Mouse (Mus musculus): ENCODE results near the gene Slc6a1. TPM values are rescaled to one million over a fixed set of nuclear protein-coding genes. Genes with fewer than 3 reads are reported as not detected.

Slc6a1 gene
- total and polyA plus RNA-seq, 2 experiments = 0.07 TPM; not detected in 1

DNA sequence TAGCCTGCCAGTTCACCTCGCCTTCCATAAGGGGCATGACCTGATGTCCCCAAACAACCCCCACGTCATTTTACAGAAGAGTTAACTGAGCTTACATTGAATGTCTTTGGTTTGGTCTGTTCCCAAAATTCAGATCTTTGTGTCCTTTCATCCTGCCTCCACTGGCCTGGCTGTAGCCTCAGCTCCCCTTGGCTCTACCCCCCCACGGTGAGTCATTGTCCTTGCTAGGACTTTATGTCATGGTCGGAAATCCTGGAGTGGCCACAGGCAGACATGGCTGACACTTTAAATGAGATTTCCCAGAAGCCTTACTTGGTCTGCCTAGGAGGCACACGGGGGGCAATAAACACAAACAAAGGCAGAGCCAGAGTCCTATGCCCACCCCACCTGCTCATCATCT lies 83.8 kb downstream of the Slc6a1 start:
- no peaks in the 10 kb centered on the region for H3K4me1 ChIP-seq (ENCODE audit: control insufficient read depth, insufficient read depth, low read length)
- 75% methylated on average over 5 of the region's 5 CpGs for WGBS
- no peak overlapping the region for H3K9ac ChIP-seq (ENCODE audit: low read depth, low read length)
- no peak overlapping the region for H3K27ac ChIP-seq (replicated peaks; ENCODE audit: insufficient read depth, low read depth, low read length)
- no peak overlapping the region for H3K4me3 ChIP-seq (ENCODE audit: insufficient read depth, low read depth, low read length)
- no peaks in the 10 kb centered on the region for H3K79me2 ChIP-seq (ENCODE audit: control insufficient read depth, insufficient read depth, low read length)
- H3K27me3 ChIP-seq (ENCODE audit: control insufficient read depth, insufficient read depth, low read length) = no peaks in the 10 kb centered on the region
- no peak for DNase-seq (ENCODE audit: extremely low read depth, low read depth, low spot score)
- no peaks in the 10 kb centered on the region for H3K36me3 ChIP-seq (ENCODE audit: control insufficient read depth, insufficient read depth, low read length)
- TF ChIP-seq CTCF (IDR thresholded peaks at IDR 0.05; ENCODE audit: low read depth, low read length) = no peak
- no peak for TF ChIP-seq POLR2A (IDR thresholded peaks at IDR 0.05; ENCODE audit: extremely low read depth, insufficient read depth, low read length)

Other genes starting within 250 kb of the Slc6a1 start
- gene Atp2b2, start 240.0 kb upstream of the Slc6a1 start, total RNA-seq (2014; rRNA removed) = 1.1 and 2.5 TPM in 2 replicates
- 1.0 and 1.7 TPM in 2 replicates for gene Atp2b2, start 240.0 kb upstream of the Slc6a1 start, polyA plus RNA-seq (2012; rRNA removed)
- gene Slc6a11, start 151.4 kb upstream of the Slc6a1 start, total RNA-seq (2014; rRNA removed) = not detected in 2 replicates
- gene Slc6a11, start 151.4 kb upstream of the Slc6a1 start, polyA plus RNA-seq (2012; rRNA removed) = not detected in 2 replicates
- gene Hrh1, start 115.3 kb downstream of the Slc6a1 start, total RNA-seq (2014; rRNA removed) = 0.13 TPM in 1 of 2 replicates, not detected in the other
- 0.06 and 0.07 TPM in 2 replicates for gene Hrh1, start 115.3 kb downstream of the Slc6a1 start, polyA plus RNA-seq (2012; rRNA removed)

All from liver, adult 2 months (tissue).